Comparison of ENCODE assay signal across 28 mouse cellular contexts in the genomic region with DNA sequence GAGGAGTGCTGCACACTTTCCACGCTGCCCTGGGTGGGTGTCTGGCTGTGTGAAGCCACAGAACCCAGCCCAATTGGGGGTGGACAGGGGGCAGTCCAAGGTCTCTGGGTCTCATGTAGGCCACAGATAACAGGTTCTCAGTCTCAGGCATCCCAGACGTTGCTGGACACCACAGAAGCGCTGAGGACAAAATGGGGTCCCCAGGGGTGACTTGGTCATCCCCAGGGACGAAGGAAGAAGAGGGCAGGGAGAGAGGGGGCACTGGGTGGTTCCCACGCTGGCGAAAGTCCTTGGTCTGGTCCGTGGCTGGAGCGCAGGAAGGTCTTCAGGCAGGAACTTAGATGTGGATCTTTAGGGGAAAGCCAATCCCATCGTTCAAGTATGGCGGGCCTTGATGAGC. TPM values are rescaled to one million over a fixed set of nuclear protein-coding genes. Genes with fewer than 3 reads are reported as not detected.
"Had no signal": no experiment of that assay in that cellular context is flagged by ENCODE, and none has a peak within 500 bp of the region (broad histone marks: within the 10 kb centered on the region; RNA-seq: fewer than 3 reads in every experiment).

No protein-coding gene starts in this region.

- H3K4me2 ChIP-seq: embryonic facial prominence, embryonic 12.5 days; embryonic facial prominence, embryonic 13.5 days; embryonic facial prominence, embryonic 15.5 days; forebrain, embryonic 12.5 days; forebrain, embryonic 13.5 days; forebrain, embryonic 15.5 days had no signal

- H3K27ac ChIP-seq: embryonic facial prominence, embryonic 10.5 days; embryonic facial prominence, embryonic 12.5 days; embryonic facial prominence, embryonic 13.5 days; embryonic facial prominence, embryonic 15.5 days; forebrain, embryonic 10.5 days; forebrain, embryonic 12.5 days; forebrain, embryonic 13.5 days; forebrain, embryonic 15.5 days; gastrocnemius, adult 2 months; heart, adult 2 months had no signal

- DNase-seq: cerebellum, adult 2 months; cerebellum, adult 8-10 months; cerebellum, adult 9-10 months; cerebellum, adult 9-11 months; cerebellum, postnatal 10 days; cerebellum, postnatal 14 days; cerebellum, postnatal 25 days; cerebellum, postnatal 36 days; embryo, embryonic 11 days; gastrocnemius, adult 2 months; gastrocnemius, postnatal 10 days; gastrocnemius, postnatal 14 days; gastrocnemius, postnatal 25 days; gastrocnemius, postnatal 36 days; heart, adult 18-20 months; heart, adult 2 months had no signal

- H3K27me3 ChIP-seq: embryonic facial prominence, embryonic 12.5 days; embryonic facial prominence, embryonic 15.5 days had no signal

- ATAC-seq: forebrain, embryonic 13.5 days; forebrain, embryonic 14.5 days; forebrain, embryonic 15.5 days; forebrain, embryonic 16.5 days had no signal

- H3K9ac ChIP-seq: embryonic facial prominence, embryonic 12.5 days; embryonic facial prominence, embryonic 13.5 days; embryonic facial prominence, embryonic 15.5 days; forebrain, embryonic 12.5 days; forebrain, embryonic 13.5 days; forebrain, embryonic 15.5 days had no signal

- H3K4me3 ChIP-seq: embryonic facial prominence, embryonic 10.5 days; embryonic facial prominence, embryonic 12.5 days; embryonic facial prominence, embryonic 13.5 days; embryonic facial prominence, embryonic 15.5 days; erythroblast, embryonic 14.5 days; forebrain, embryonic 10.5 days; forebrain, embryonic 12.5 days; forebrain, embryonic 13.5 days; forebrain, embryonic 15.5 days; gastrocnemius, adult 2 months; heart, adult 2 months had no signal

- H3K4me1 ChIP-seq: embryonic facial prominence, embryonic 12.5 days; embryonic facial prominence, embryonic 13.5 days; forebrain, embryonic 10.5 days; forebrain, embryonic 12.5 days; forebrain, embryonic 13.5 days; forebrain, embryonic 15.5 days had no signal

- H3K9me3 ChIP-seq: embryonic facial prominence, embryonic 10.5 days; embryonic facial prominence, embryonic 12.5 days; embryonic facial prominence, embryonic 13.5 days; embryonic facial prominence, embryonic 15.5 days; forebrain, embryonic 10.5 days; forebrain, embryonic 12.5 days; forebrain, embryonic 13.5 days; forebrain, embryonic 15.5 days had no signal

- H3K36me3 ChIP-seq: embryonic facial prominence, embryonic 10.5 days; embryonic facial prominence, embryonic 12.5 days; embryonic facial prominence, embryonic 13.5 days; embryonic facial prominence, embryonic 15.5 days; forebrain, embryonic 10.5 days; forebrain, embryonic 12.5 days; forebrain, embryonic 15.5 days had no signal

RNA-seq across cellular contexts. Expression of gene Tfap2a, which starts 13.7 kb away (rescaled TPM):
- total RNA-seq: gastrocnemius, postnatal 14 days; gastrocnemius, postnatal 25 days; gastrocnemius, postnatal 36 days; granulocyte monocyte progenitor cell, adult 5-6 weeks had no signal
- polyA plus RNA-seq: erythroblast, embryonic 14.5 days had no signal
